Mouse (Mus musculus): ENCODE results near the gene Pigk. TPM values are rescaled to one million over a fixed set of nuclear protein-coding genes. Genes with fewer than 3 reads are reported as not detected.
A peak's percentile ranks its signal among the peaks of the same experiment; 100 is the strongest.

Gene Pigk
- polyA plus RNA-seq, 1 experiment, result 17.0 TPM

DNA sequence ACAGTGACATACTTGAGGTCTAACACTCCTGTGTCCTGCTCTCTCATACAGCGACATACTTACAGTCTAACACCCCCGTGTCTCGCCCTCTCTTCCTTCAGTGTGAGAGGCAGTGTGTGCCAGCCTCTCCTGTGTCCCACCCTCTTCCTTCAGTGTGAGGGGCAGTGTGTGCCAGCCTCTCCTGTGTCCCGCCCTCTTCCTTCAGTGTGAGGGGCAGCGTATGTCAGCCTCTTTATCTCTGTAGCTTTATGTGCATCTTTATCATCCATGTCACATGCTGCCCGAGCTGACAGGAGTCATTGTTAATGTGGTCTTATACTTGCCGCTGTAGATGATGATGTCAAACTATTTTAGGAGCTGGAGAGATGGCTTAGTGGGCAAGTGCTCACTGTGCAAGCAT, 41.6 kb downstream of the Pigk start:
- no peak for DNase-seq (ENCODE audit: low read depth)
- TF ChIP-seq CTCF (IDR thresholded peaks at IDR 0.05; ENCODE audit: borderline replicate concordance, extremely low read depth, insufficient read depth, insufficient read length) (no peak), POLR2A (IDR thresholded peaks at IDR 0.05; ENCODE audit: borderline replicate concordance, extremely low read depth, insufficient read depth, insufficient read length, poor library complexity, severe bottlenecking) (no peak)

DNA sequence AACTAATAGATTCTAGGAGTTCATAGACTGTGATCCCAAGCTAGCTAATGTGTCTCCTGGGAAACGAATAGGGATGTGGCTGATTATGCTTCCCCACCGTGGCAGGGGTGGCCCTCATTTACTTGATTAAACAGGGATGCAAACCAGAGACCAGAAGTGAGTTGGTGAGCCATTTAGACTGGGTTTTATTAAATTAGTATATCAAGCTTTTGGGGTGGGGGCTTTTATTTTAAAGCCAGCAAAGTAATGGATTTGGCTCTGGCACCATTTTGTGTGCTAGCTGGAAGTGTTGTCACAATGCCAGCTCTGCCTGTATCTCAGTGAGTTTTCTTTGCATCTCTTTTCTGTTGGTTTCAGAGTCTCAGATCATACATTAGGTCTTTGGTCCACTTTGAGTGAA, 43.0 kb downstream of the Pigk start:
- peak; percentile 73 for DNase-seq (ENCODE audit: low read depth)
- no peak for TF ChIP-seq CTCF (IDR thresholded peaks at IDR 0.05; ENCODE audit: borderline replicate concordance, extremely low read depth, insufficient read depth, insufficient read length)
- no peak for TF ChIP-seq POLR2A (IDR thresholded peaks at IDR 0.05; ENCODE audit: borderline replicate concordance, extremely low read depth, insufficient read depth, insufficient read length, poor library complexity, severe bottlenecking)

DNA sequence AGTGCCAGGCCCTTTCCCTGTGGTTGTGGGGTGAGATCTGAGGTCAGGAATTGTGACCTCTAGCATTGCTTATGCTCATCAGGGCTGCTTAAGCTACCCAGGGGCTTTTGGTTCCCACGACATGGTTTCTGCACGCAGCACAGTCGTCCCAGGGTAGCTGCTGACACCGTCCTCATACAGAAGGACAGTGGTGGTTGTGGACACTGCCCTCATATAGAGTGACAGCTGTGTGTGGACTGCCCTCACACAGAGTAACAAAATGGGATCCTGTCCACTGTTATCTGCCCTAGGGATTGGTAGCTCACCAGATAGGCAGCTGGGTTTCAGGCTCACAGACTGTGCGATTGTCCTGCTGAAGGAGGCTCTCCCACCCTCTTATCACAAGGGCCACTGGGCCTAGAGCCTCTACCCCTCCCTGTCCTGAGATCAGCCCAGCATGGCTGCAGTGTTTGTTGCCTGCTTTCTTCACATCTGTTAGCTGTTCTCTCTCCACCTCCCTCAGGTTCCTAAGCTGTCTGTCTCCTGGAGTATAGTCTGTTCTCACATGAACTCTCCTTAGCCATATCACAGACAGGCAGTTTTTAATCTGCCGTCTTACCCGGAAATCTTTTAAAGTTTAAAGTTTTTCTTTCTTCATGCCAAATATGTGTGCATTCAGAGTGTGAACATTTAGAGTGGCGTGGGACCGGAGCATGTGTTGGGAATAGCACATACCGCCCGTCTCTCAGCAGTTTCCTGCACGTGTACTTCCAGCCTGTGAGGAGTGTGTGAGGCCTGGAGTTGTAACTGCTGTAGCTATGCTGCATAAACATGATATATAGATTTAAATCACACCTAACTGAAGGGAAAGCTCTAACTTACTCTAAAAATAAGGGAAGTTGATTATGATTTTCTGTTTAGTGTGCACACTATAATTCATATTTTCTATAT, 43.8 kb downstream of the Pigk start:
- no peak for TF ChIP-seq CTCF (IDR thresholded peaks at IDR 0.05; ENCODE audit: borderline replicate concordance, extremely low read depth, insufficient read depth, insufficient read length)
- no peak for TF ChIP-seq POLR2A (IDR thresholded peaks at IDR 0.05; ENCODE audit: borderline replicate concordance, extremely low read depth, insufficient read depth, insufficient read length, poor library complexity, severe bottlenecking)
- DNase-seq (ENCODE audit: low read depth), result no peak

DNA sequence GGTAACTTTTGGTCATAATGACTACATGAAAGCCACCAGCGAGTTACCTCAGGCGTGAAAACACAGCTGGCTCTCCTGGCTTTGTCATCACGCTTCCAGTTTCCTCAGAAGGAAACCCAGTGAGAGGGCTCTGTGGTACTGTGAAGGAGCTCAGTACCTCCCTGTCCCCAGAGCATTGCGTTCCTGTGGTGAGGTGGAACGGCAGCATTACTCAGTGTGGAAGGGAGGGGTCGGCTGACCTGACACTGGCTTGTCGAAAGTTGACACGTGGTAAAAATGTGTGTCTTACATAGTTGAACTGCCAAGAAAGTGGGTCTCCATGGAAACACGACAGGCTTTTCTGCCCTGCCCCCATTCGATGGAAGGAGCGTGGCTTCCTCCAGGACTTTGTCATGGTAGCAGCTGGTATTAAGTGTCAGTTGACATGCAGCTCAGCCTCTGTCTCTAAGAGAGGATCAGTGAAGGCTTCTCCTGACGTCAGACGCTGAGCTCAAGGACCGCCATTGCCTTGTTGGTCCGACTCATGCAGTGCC, 44.7 kb downstream of the Pigk start:
- DNase-seq (ENCODE audit: low read depth), result peak; percentile 58
- TF ChIP-seq POLR2A (IDR thresholded peaks at IDR 0.05; ENCODE audit: borderline replicate concordance, extremely low read depth, insufficient read depth, insufficient read length, poor library complexity, severe bottlenecking) (no peak), CTCF (IDR thresholded peaks at IDR 0.05; ENCODE audit: borderline replicate concordance, extremely low read depth, insufficient read depth, insufficient read length) (no peak)

DNA sequence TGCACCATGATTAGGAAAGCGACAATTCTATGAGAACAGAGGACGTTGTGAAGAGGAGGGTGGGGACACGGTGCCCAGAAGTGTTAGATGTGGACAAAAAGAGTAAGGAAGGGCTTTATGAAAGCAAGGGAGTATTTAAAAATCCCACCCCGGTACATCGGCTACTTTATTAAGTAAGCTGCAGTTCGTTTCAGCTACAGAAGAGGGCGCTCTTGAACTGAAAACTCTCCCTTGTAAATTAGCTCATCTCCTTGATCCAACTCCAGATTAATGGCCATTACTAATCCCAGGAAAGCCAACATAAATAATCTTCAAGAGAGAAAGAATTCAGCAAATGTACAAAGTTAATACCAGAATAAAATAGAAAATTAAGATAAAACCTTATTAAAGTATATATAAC, 47.2 kb downstream of the Pigk start:
- DNase-seq (ENCODE audit: low read depth), result peak; percentile 78
- TF ChIP-seq CTCF (IDR thresholded peaks at IDR 0.05; ENCODE audit: borderline replicate concordance, extremely low read depth, insufficient read depth, insufficient read length) (peak; percentile 60; the same call in 1 of the 2 replicates), POLR2A (IDR thresholded peaks at IDR 0.05; ENCODE audit: borderline replicate concordance, extremely low read depth, insufficient read depth, insufficient read length, poor library complexity, severe bottlenecking) (no peak)

DNA sequence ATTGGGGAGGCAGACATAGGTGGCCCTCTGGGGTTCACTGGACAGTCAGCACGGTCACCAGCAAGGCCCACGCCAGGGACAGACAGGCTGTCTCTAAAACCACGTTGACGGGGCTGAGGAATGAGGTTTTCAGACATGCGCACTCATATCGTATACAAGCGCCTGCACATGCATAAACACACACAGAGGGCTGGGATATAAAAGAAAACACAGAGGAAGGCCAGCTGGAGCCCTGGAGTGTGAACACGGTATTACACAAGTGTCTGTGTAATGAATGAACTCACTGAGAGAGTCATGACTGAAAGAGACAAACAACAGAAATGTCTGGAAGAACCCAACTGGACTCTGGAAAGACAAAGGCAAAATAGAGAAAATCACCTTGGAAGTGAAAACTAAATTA, 47.8 kb downstream of the Pigk start:
- no peak for DNase-seq (ENCODE audit: low read depth)

DNA sequence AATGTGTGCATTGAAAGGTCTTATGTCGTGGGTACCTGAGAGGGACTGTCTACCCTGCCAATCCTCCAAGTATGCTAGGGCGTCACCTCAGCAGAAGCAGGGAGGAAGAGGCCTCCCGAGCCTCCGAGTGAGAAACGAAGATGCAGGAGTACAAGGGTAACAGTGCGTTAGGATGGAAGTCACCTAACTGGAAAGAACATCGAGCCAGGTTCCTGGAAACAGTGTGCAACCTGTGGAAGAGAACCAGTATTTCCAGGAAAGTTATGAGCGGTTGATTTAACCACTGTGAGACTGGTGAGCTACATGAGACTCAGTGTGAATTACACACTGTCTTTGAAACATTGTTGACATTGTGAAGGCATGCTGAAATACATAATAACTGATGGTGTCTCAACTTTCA, 48.4 kb downstream of the Pigk start:
- TF ChIP-seq POLR2A (IDR thresholded peaks at IDR 0.05; ENCODE audit: borderline replicate concordance, extremely low read depth, insufficient read depth, insufficient read length, poor library complexity, severe bottlenecking) (no peak), CTCF (IDR thresholded peaks at IDR 0.05; ENCODE audit: borderline replicate concordance, extremely low read depth, insufficient read depth, insufficient read length) (no peak)
- no peak for DNase-seq (ENCODE audit: low read depth)

More for the DNA sequence above, 47.8 kb downstream of the Pigk start:
- peak; percentile 13; the same call in 1 of the 2 replicates for TF ChIP-seq CTCF (IDR thresholded peaks at IDR 0.05; ENCODE audit: borderline replicate concordance, extremely low read depth, insufficient read depth, insufficient read length)
- TF ChIP-seq POLR2A (IDR thresholded peaks at IDR 0.05; ENCODE audit: borderline replicate concordance, extremely low read depth, insufficient read depth, insufficient read length, poor library complexity, severe bottlenecking), result no peak

DNA sequence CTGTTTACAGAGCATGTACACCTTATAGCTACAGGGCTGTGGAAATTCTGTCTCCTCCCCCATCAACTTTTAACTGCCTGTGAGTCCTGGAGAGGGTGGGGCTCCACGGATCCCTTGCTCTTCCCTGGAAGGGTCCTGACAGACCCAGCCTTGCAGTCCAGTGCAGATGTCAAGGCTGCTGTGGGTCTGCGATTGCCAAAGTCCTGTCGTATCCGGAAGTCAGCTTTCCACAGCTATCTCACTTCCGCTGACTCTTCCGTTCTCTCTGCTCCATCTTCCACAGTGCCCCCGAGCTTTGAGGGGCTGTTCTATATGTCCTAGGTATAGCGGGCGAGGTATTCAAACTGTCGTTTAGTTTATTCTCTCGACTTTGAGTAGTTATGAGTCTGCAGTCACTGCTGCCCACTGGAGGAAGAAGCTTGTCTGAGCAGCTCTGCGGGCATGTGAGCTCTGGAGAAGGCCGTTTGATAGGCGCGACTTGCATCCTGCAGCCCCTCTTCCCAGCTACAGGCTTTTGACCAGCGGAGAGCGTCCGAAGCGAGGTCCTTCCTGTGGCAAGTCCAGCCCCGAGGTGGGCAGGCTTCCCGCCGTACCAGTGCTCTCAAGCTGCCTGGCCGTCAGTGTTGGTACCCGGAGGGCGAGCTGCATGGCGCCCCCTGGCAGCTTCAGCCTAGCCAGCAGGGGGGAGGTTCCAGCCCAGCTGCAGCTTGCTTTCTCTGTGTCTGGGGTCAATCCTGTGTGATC, 49.4 kb downstream of the Pigk start:
- TF ChIP-seq CTCF (IDR thresholded peaks at IDR 0.05; ENCODE audit: borderline replicate concordance, extremely low read depth, insufficient read depth, insufficient read length) (peak; percentile 29; the same call in 1 of the 2 replicates), POLR2A (IDR thresholded peaks at IDR 0.05; ENCODE audit: borderline replicate concordance, extremely low read depth, insufficient read depth, insufficient read length, poor library complexity, severe bottlenecking) (no peak)
- DNase-seq (ENCODE audit: low read depth), result peak; percentile 34

DNA sequence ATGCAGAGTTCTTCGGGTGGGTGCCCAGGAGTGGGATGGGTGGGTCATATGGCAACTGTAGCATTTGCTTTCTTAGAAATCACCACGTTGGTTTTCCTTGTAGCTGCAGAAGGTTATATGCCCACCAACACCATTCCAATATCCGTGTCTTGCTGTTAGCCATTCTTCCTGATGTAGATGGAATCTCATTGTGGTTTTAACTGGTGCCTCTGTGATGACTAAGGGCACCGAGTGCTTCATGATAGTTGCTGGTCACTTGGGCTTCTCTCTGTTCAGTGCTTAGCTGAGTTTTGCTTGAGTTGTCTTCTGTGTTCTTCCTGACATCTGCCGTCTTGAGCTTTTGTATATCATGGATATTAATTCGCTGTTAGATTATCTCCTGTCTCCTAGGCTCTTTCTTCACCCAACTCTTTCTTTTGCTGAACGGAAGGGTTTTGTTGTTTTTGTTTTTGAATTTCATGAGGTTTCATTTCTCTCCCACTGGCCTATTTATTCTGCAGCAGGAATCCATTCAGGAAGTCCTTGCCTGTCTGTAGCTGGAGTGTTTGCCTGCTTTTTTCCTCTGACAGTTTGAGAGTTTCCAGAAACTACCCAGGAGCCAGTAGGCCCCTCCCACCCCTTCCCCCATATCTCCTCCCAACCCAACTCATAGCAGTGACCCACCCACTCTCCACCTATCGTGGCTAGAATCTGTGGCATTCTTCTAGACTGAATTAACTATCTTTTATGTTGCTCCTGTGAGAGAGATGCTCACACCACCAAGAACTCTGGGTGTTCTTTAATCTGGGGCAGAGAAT, 50.8 kb downstream of the Pigk start:
- no peak for DNase-seq (ENCODE audit: low read depth)
- TF ChIP-seq POLR2A (IDR thresholded peaks at IDR 0.05; ENCODE audit: borderline replicate concordance, extremely low read depth, insufficient read depth, insufficient read length, poor library complexity, severe bottlenecking), result no peak
- no peak for TF ChIP-seq CTCF (IDR thresholded peaks at IDR 0.05; ENCODE audit: borderline replicate concordance, extremely low read depth, insufficient read depth, insufficient read length)

DNA sequence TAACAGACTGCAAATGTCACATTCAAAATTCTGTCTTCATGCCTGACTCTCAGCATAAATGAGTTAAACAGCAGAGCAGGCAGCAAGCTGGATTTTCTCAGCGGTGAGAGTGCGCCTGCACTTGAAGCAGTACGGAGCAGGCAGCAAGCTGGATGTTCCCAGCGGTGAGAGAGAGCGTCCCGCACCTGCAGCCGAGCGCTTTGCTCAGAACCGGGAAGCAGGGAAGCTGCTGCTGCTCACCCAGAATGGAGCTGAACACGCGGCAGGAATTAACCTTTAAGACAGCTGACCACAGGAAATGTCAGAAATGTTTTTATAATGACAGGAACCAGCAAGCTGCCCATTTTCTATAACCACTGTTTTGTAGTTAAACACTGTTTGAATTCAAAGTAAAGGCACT, 53.6 kb downstream of the Pigk start:
- peak; percentile 66 for DNase-seq (ENCODE audit: low read depth)
- TF ChIP-seq POLR2A (IDR thresholded peaks at IDR 0.05; ENCODE audit: borderline replicate concordance, extremely low read depth, insufficient read depth, insufficient read length, poor library complexity, severe bottlenecking), result no peak
- no peak for TF ChIP-seq CTCF (IDR thresholded peaks at IDR 0.05; ENCODE audit: borderline replicate concordance, extremely low read depth, insufficient read depth, insufficient read length)

Data from brain, embryonic 14.5 days (tissue).